Mouse (Mus musculus) mature B cell (primary cell): Measurements from ENCODE around the gene Usp45.

ENCODE experiments used
- in situ Hi-C: fragments of 300-500 bp; cut with MboI; formaldehyde crosslinking; loops from 2 replicates; pipeline ENCODE4 v1.14.3; 2019

Gene Usp45

GRCm38 (mm10) chr4:21789836-21790235 lies 22.9 kb downstream of the Usp45 start:
- in situ Hi-C loops = no loop called here

- in situ Hi-C loops = no loop called here
Observed at GRCm38 (mm10) chr4:21793631-21794030, 26.7 kb downstream of the Usp45 start.

- in situ Hi-C loops = no loop called here
Observed at GRCm38 (mm10) chr4:21801013-21801412, 34.1 kb downstream of the Usp45 start.

- in situ Hi-C loops = no loop called here
Observed at GRCm38 (mm10) chr4:21801620-21802019, 34.7 kb downstream of the Usp45 start.

GRCm38 (mm10) chr4:21807204-21807603 lies 40.2 kb downstream of the Usp45 start:
- in situ Hi-C loops = no loop called here

GRCm38 (mm10) chr4:21810608-21811007 lies 43.7 kb downstream of the Usp45 start:
- in situ Hi-C loops = no loop called here

- in situ Hi-C loops = no loop called here
Observed at GRCm38 (mm10) chr4:21812635-21813034, 45.7 kb downstream of the Usp45 start.

GRCm38 (mm10) chr4:21814029-21814428 lies 47.1 kb downstream of the Usp45 start:
- in situ Hi-C loops = no loop called here

GRCm38 (mm10) chr4:21826616-21827015 lies 59.7 kb downstream of the Usp45 start:
- in situ Hi-C loops = no loop called here

- in situ Hi-C loops = no loop called here
Observed at GRCm38 (mm10) chr4:21832844-21833243, 65.9 kb downstream of the Usp45 start.

GRCm38 (mm10) chr4:21847481-21848286 lies 80.7 kb downstream of the Usp45 start, which contains the start of gene Pnisr:
Gene Pnisr, plus strand, starts transcription at chr4:21847583.
- in situ Hi-C loops = no loop called here

- in situ Hi-C loops = no loop called here
Observed at GRCm38 (mm10) chr4:21848287-21848630, 81.3 kb downstream of the Usp45 start.

- in situ Hi-C loops = loop anchor here (25.0 kb wide), 1 partner anchor 505 kb away; the partner anchor contains the start of gene Fbxl4
Observed at GRCm38 (mm10) chr4:21857481-21857880, 90.5 kb downstream of the Usp45 start.

- in situ Hi-C loops = loop anchor here (25.0 kb wide), 1 partner anchor 497 kb away; the partner anchor contains the start of gene Fbxl4
Observed at GRCm38 (mm10) chr4:21865226-21865625, 98.3 kb downstream of the Usp45 start.

GRCm38 (mm10) chr4:21878776-21879175 lies 111.8 kb downstream of the Usp45 start:
- in situ Hi-C loops = no loop called here

GRCm38 (mm10) chr4:21879565-21880220 lies 112.7 kb downstream of the Usp45 start, which contains the start of gene Coq3:
Gene Coq3, plus strand, starts transcription at chr4:21879673.
- in situ Hi-C loops = no loop called here

- in situ Hi-C loops = no loop called here
Observed at GRCm38 (mm10) chr4:21882806-21883205, 115.8 kb downstream of the Usp45 start.

- in situ Hi-C loops = no loop called here
Observed at GRCm38 (mm10) chr4:21885831-21886230, 118.9 kb downstream of the Usp45 start.
